Mouse (Mus musculus): ENCODE measurements at regions not wholly inside any gene's neighbourhood (a gene's known extent, or its start where the extent isn't known, plus 50 kb on each side); places are given as distances from the start of the nearest gene placed in this dataset.

DNA sequence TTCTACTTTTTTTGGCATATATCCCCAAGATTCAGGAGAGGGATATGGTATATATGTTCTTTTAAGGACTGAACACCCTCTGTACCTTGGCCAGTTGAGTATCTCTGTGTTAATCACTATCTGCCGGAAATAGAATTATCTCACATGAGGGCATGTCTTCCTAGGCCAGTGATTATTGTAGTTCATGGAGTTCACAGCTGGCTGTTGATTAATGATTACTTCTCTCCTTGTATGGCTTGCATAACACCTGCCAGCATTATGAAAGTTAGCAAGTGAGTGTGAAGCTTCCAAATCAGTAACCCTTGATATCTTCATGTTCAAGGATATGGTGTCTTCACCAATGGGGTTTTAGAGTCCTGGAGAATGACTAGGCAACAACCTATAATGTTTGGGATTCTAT lies 488.0 kb upstream of the Gm21961 start:
- no peak for TF ChIP-seq POLR2A (IDR thresholded peaks at IDR 0.05; ENCODE audit: extremely low read depth, insufficient read depth, low read length)
- no peak for TF ChIP-seq CTCF (IDR thresholded peaks at IDR 0.05; ENCODE audit: low read depth, low read length)
